Mouse (Mus musculus) limb, embryonic 12.5 days (tissue): ENCODE measurements around the gene Cd28. TPM values are rescaled to one million over a fixed set of nuclear protein-coding genes. Genes with fewer than 3 reads are reported as not detected.
A peak's percentile ranks its signal among the peaks of the same experiment; 100 is the strongest.

ENCODE experiments used
- ATAC-seq: fragments of 200-750 bp; cut with Nextera tagmentation; 2 replicates; pipeline ENCODE4 v1.8.0; 2017; ENCODE audit warnings: low read depth, moderate TSS enrichment; ENCODE audit not compliant: insufficient number of reproducible peaks, insufficient read depth, low FRiP score, low TSS enrichment
- H3K27ac ChIP-seq: fragments of 300-500 bp; sonication (generic); 2 replicates; pipeline ENCODE4 v1.5.1; 2016; ENCODE audit warnings: mild to moderate bottlenecking, moderate library complexity
- H3K27me3 ChIP-seq: fragments of 300-500 bp; sonication (generic); 2 replicates; pipeline ENCODE4 v1.6.1; 2016; ENCODE audit warnings: mild to moderate bottlenecking, moderate library complexity
- H3K36me3 ChIP-seq: fragments of 300-500 bp; sonication (generic); 2 replicates; pipeline ENCODE4 v1.6.1; 2016; ENCODE audit warnings: mild to moderate bottlenecking, moderate library complexity
- H3K4me1 ChIP-seq: fragments of 300-500 bp; sonication (generic); replicated peaks from 2 replicates; pipeline ENCODE4 v1.6.1; 2016
- H3K4me2 ChIP-seq: fragments of 300-500 bp; sonication (generic); 2 replicates; pipeline ENCODE4 v1.6.1; 2016; ENCODE audit warnings: mild to moderate bottlenecking, moderate library complexity
- H3K4me3 ChIP-seq: fragments of 300-500 bp; sonication (generic); replicated peaks from 2 replicates; pipeline ENCODE4 v1.5.1; 2016; ENCODE audit warnings: mild to moderate bottlenecking
- H3K9ac ChIP-seq: fragments of 300-500 bp; sonication (generic); replicated peaks from 2 replicates; pipeline ENCODE4 v1.6.1; 2016; ENCODE audit warnings: mild to moderate bottlenecking, moderate library complexity
- H3K9me3 ChIP-seq: fragments of 300-500 bp; sonication (generic); 2 replicates; pipeline ENCODE4 v1.6.1; 2016; ENCODE audit warnings: mild to moderate bottlenecking, moderate library complexity
- WGBS: fragments of 180-500 bp; shearing (Covaris S2); methylation state at CpG from one replicate; pipeline ENCODE4 v1.1.7; 2016; 5-methylcytosine and 5-hydroxymethylcytosine counted together
- polyA plus RNA-seq: library from polyadenylated mRNA; unstranded; fragments of >200 nt; fragmentation: Nextera tagmentation; extraction: Ambion mirVana; gene quantifications from 2 replicates; pipeline ENCODE4 v1.2.1, GENCODE M21; 2016

The Cd28 gene
- polyA plus RNA-seq, result 0.05 and 0.06 TPM in 2 replicates

GRCm38 (mm10) chr1:60716567-60716966 is at the start of gene Cd28:
TSS of gene Cd28 (plus strand) at chr1:60716800.
- 89% methylated on average over 5 of the region's 5 CpGs for WGBS
- no peaks in the 10 kb centered on the region for H3K27me3 ChIP-seq
- H3K36me3 ChIP-seq, result no peaks in the 10 kb centered on the region
- ATAC-seq, result no peak
- no peaks in the 10 kb centered on the region for H3K9me3 ChIP-seq
- H3K4me3 ChIP-seq, result no peak within 1 kb of the TSS
- peaks cover 6% of the 10 kb centered on the region; the same call in 1 of the 2 replicates for H3K4me1 ChIP-seq
- H3K27ac ChIP-seq, result peak within 1 kb of the TSS; percentile 41; the same call in 1 of the 2 replicates
- H3K9ac ChIP-seq, result no peak within 1 kb of the TSS
- no peak within 1 kb of the TSS for H3K4me2 ChIP-seq

- Histone ChIP-seq H3K27ac (peak overlapping the region; percentile 45), H3K4me3 (no peak overlapping the region), H3K36me3 (no peaks in the 10 kb centered on the region), H3K4me1 (peaks cover 13% of the 10 kb centered on the region), H3K27me3 (no peaks in the 10 kb centered on the region), H3K9ac (no peak overlapping the region), H3K9me3 (no peaks in the 10 kb centered on the region), H3K4me2 (peak overlapping the region; percentile 40)
- no peak for ATAC-seq
- WGBS, result 42% methylated on average over 17 of the region's 17 CpGs
Observed at GRCm38 (mm10) chr1:60667873-60668616, 48.6 kb upstream of the Cd28 start.

GRCm38 (mm10) chr1:60669048-60669447 is 47.6 kb upstream of the Cd28 start:
- Histone ChIP-seq H3K36me3 (no peaks in the 10 kb centered on the region), H3K27me3 (no peaks in the 10 kb centered on the region), H3K9ac (no peak overlapping the region), H3K9me3 (no peaks in the 10 kb centered on the region), H3K4me1 (peaks cover 13% of the 10 kb centered on the region), H3K4me3 (no peak overlapping the region), H3K4me2 (no peak overlapping the region), H3K27ac (no peak overlapping the region)
- no peak for ATAC-seq
- WGBS, result 71% methylated on average over 9 of the region's 9 CpGs

- no peak overlapping the region for H3K4me3 ChIP-seq
- no peak overlapping the region for H3K27ac ChIP-seq
- H3K9ac ChIP-seq, result no peak overlapping the region
- no peaks in the 10 kb centered on the region for H3K9me3 ChIP-seq
- peaks cover 13% of the 10 kb centered on the region for H3K4me1 ChIP-seq
- no peak overlapping the region for H3K4me2 ChIP-seq
- H3K27me3 ChIP-seq, result no peaks in the 10 kb centered on the region
- no peak for ATAC-seq
- no peaks in the 10 kb centered on the region for H3K36me3 ChIP-seq
- 92% methylated on average over 2 of the region's 2 CpGs for WGBS
Observed at GRCm38 (mm10) chr1:60669664-60670063, 46.9 kb upstream of the Cd28 start.

GRCm38 (mm10) chr1:60670172-60670571 is 46.4 kb upstream of the Cd28 start:
- H3K9me3 ChIP-seq, result no peaks in the 10 kb centered on the region
- H3K4me3 ChIP-seq, result no peak overlapping the region
- no peak overlapping the region for H3K9ac ChIP-seq
- no peaks in the 10 kb centered on the region for H3K27me3 ChIP-seq
- H3K4me2 ChIP-seq, result no peak overlapping the region
- no peak for ATAC-seq
- H3K36me3 ChIP-seq, result no peaks in the 10 kb centered on the region
- WGBS, result 86% methylated on average over 5 of the region's 5 CpGs
- H3K4me1 ChIP-seq, result peaks cover 13% of the 10 kb centered on the region
- no peak overlapping the region for H3K27ac ChIP-seq

- H3K4me3 ChIP-seq, result no peak overlapping the region
- H3K9me3 ChIP-seq, result no peaks in the 10 kb centered on the region
- H3K4me2 ChIP-seq, result no peak overlapping the region
- no peaks in the 10 kb centered on the region for H3K36me3 ChIP-seq
- H3K9ac ChIP-seq, result no peak overlapping the region
- ATAC-seq, result no peak
- 87% methylated on average over 4 of the region's 4 CpGs for WGBS
- no peak overlapping the region for H3K27ac ChIP-seq
- H3K4me1 ChIP-seq, result no peaks in the 10 kb centered on the region
- no peaks in the 10 kb centered on the region for H3K27me3 ChIP-seq
Observed at GRCm38 (mm10) chr1:60683766-60684165, 32.8 kb upstream of the Cd28 start.

GRCm38 (mm10) chr1:60696115-60696895 is 20.3 kb upstream of the Cd28 start:
- Histone ChIP-seq H3K4me3 (no peak overlapping the region), H3K9ac (no peak overlapping the region), H3K27ac (no peak overlapping the region), H3K9me3 (no peaks in the 10 kb centered on the region), H3K4me1 (no peaks in the 10 kb centered on the region), H3K36me3 (no peaks in the 10 kb centered on the region), H3K4me2 (no peak overlapping the region), H3K27me3 (no peaks in the 10 kb centered on the region)
- WGBS, result 81% methylated on average over 3 of the region's 3 CpGs
- no peak for ATAC-seq

- Histone ChIP-seq H3K36me3 (no peaks in the 10 kb centered on the region), H3K4me3 (no peak overlapping the region), H3K4me2 (no peak overlapping the region), H3K27ac (no peak overlapping the region), H3K27me3 (no peaks in the 10 kb centered on the region), H3K4me1 (no peaks in the 10 kb centered on the region), H3K9ac (no peak overlapping the region), H3K9me3 (no peaks in the 10 kb centered on the region)
- ATAC-seq, result no peak
- WGBS, result 58% methylated on average over 2 of the region's 2 CpGs
Observed at GRCm38 (mm10) chr1:60702641-60703040, 14.0 kb upstream of the Cd28 start.

- WGBS, result 97% methylated on average over 3 of the region's 3 CpGs
- peaks cover 6% of the 10 kb centered on the region; the same call in 1 of the 2 replicates for H3K4me1 ChIP-seq
- H3K4me3 ChIP-seq, result no peak overlapping the region
Observed at GRCm38 (mm10) chr1:60713238-60713637, 3.4 kb upstream of the Cd28 start.

GRCm38 (mm10) chr1:60715651-60716196 is 876 bp upstream of the Cd28 start:
- peak overlapping the region; percentile 41; the same call in 1 of the 2 replicates for H3K27ac ChIP-seq
- no peak for ATAC-seq
- WGBS, result 50% methylated on average over 8 of the region's 8 CpGs

More at GRCm38 (mm10) chr1:60713238-60713637, 3.4 kb upstream of the Cd28 start:
- ATAC-seq, result no peak
- H3K9me3 ChIP-seq, result no peaks in the 10 kb centered on the region
- H3K27ac ChIP-seq, result no peak overlapping the region
- H3K27me3 ChIP-seq, result no peaks in the 10 kb centered on the region
- H3K9ac ChIP-seq, result no peak overlapping the region
- no peaks in the 10 kb centered on the region for H3K36me3 ChIP-seq
- H3K4me2 ChIP-seq, result no peak overlapping the region

GRCm38 (mm10) chr1:60718580-60718979 is 2.0 kb downstream of the Cd28 start:
- WGBS, result 72% methylated on average over 4 of the region's 4 CpGs
- no peaks in the 10 kb centered on the region for H3K27me3 ChIP-seq
- no peak overlapping the region for H3K27ac ChIP-seq
- H3K36me3 ChIP-seq, result no peaks in the 10 kb centered on the region
- H3K9ac ChIP-seq, result no peak overlapping the region
- no peaks in the 10 kb centered on the region for H3K9me3 ChIP-seq
- peaks cover 6% of the 10 kb centered on the region; the same call in 1 of the 2 replicates for H3K4me1 ChIP-seq
- no peak for ATAC-seq
- H3K4me2 ChIP-seq, result no peak overlapping the region
- H3K4me3 ChIP-seq, result no peak overlapping the region

More at GRCm38 (mm10) chr1:60715651-60716196, 876 bp upstream of the Cd28 start:
- Histone ChIP-seq H3K4me3 (no peak overlapping the region), H3K36me3 (no peaks in the 10 kb centered on the region), H3K9me3 (no peaks in the 10 kb centered on the region), H3K27me3 (no peaks in the 10 kb centered on the region), H3K4me1 (peaks cover 6% of the 10 kb centered on the region; the same call in 1 of the 2 replicates), H3K4me2 (no peak overlapping the region), H3K9ac (no peak overlapping the region)
